Mouse (Mus musculus) splenic B cell, adult 2 months (primary cell): ENCODE measurements around the gene Fam45a.

Experiments used
- DNase-seq: peaks from one replicate; pipeline ENCODE4 v3.0.0-alpha.2; 2011; ENCODE audit warnings: low read depth, low spot score
- H3K27me3 ChIP-seq: 2 replicates; pipeline ENCODE4 v1.6.1; 2012; ENCODE audit warnings: mild to moderate bottlenecking, low read length, moderate library complexity, mixed read lengths; ENCODE audit not compliant: control insufficient read depth, poor library complexity, insufficient read depth, severe bottlenecking
- H3K36me3 ChIP-seq: 2 replicates; pipeline ENCODE4 v1.6.1; 2012; ENCODE audit warnings: mild to moderate bottlenecking, low read length, moderate library complexity, mixed read lengths; ENCODE audit not compliant: control insufficient read depth, poor library complexity, insufficient read depth, severe bottlenecking

The Fam45a gene

GRCm38 (mm10) chr19:60811098-60812035 lies at the start of gene Fam45a:
Gene Fam45a, plus strand, starts transcription at chr19:60811585.
- Histone ChIP-seq H3K27me3 (no peaks in the 10 kb centered on the region), H3K36me3 (peaks cover 2% of the 10 kb centered on the region; the same call in 1 of the 2 replicates)
- peak; percentile 95 for DNase-seq

DNA sequence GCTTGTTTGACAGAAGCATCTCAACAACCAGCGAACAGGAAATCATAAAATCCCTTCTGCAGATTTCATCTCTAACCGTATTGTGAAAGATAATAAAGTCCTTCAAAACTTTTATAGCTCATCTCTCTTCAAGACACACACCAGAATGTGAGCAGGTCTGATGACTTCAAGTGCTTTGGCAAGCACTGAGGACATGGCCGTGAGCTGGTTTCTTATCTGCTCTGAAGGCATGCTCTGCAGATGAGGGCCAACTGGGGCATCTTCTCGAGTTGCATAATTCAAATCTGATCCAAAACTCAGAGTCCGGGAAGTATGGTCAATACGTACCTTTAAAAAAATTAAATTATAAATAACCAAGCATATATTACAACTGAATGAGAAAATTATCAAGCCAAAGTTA lies 38.0 kb upstream of the Fam45a start:
- H3K36me3 ChIP-seq, result peaks cover 26% of the 10 kb centered on the region; the same call in 1 of the 2 replicates
- no peaks in the 10 kb centered on the region for H3K27me3 ChIP-seq
- no peak for DNase-seq

DNA sequence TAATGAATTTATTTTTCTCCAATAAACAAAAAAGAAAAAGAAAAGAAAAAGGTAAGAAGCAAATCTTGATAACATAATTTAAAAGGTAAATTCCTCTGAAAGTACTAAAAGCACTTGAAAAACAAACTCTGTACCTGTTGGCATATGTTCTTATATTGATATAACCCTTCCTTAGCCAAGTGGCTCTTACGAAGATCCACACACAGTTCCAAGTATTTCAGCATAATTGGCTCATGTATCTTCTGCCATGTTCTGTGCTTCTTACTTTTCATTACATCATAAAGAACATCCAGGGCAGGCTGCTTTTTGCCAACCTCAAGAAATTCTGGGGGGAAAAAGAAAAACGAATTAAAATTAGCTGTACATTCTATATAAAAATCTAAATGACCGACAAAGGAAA lies 29.4 kb upstream of the Fam45a start:
- no peaks in the 10 kb centered on the region for H3K27me3 ChIP-seq
- H3K36me3 ChIP-seq, result peaks cover 4% of the 10 kb centered on the region; the same call in 1 of the 2 replicates
- DNase-seq, result no peak

- no peak for DNase-seq
- peaks cover 4% of the 10 kb centered on the region; the same call in 1 of the 2 replicates for H3K36me3 ChIP-seq
- H3K27me3 ChIP-seq, result no peaks in the 10 kb centered on the region; the same call in 1 of the 2 replicates
These were observed 26.7 kb upstream of the Fam45a start for GRCm38 (mm10) chr19:60784712-60785111.

DNA sequence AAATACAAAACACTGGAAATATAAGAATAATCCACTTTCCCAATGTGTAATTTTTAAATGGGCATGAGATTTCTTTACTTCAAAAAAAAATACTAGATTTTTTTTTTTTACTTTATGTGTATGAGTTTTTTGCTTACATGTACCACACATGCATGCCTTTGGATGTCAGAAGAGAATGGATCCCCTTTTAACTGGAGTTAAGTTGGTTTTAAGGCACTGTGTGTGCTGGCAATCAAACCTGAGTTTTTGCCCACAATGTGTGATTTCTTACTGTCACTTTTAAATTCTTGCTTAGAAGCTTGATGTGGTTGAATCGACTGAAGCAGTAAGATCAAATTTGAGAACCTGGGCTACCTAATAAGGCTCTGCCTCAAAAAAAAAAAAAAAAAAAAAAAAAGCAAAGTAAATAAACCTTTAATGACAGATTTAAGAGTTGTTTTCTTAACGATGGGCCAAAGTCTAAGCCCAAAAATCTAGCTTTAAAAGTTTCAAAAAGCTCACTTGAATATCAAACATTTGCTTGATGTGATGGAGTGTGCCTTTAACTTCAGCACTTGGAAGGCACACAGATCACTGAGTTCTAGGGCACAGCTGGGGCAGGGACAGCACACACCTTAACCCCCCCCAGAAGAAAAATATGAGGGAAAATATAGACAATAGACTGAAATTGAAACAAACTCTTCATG lies 23.8 kb upstream of the Fam45a start:
- Histone ChIP-seq H3K36me3 (no peaks in the 10 kb centered on the region), H3K27me3 (no peaks in the 10 kb centered on the region; the same call in 1 of the 2 replicates)
- no peak for DNase-seq

DNA sequence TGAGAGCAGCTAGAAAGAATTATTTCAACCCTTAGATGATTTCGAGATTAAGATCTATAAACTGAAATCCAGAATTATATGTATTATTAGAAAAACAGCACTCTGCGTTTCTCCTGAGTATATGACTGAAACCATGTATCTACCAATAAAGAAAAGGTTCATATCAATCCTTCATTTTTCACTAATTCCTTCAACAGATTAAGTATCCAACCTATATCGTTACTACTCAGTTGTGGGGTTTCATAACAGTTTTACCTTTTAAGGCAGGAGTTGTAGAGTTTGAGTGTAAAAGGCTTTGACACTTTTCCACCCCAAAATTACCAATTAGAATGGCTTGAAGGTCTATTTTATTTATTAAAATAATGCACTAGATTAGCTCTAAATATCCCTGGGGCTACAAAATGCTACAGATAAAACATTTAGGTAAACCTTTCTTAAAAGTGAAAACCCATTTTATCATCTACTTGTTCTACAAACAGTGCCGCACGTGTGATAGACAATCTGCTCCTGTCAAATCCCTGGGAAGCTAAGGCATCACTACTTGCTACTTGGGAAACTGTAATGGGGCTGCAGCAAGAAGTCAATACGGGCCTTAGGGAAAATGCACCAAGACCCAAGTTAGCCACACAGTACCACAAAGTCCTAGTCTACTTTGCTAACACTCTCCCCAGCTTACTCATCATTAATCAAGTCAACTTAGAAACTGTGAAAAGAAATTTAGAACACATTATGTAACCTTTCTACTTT lies 23.0 kb upstream of the Fam45a start:
- Histone ChIP-seq H3K36me3 (no peaks in the 10 kb centered on the region), H3K27me3 (no peaks in the 10 kb centered on the region; the same call in 1 of the 2 replicates)
- no peak for DNase-seq

DNA sequence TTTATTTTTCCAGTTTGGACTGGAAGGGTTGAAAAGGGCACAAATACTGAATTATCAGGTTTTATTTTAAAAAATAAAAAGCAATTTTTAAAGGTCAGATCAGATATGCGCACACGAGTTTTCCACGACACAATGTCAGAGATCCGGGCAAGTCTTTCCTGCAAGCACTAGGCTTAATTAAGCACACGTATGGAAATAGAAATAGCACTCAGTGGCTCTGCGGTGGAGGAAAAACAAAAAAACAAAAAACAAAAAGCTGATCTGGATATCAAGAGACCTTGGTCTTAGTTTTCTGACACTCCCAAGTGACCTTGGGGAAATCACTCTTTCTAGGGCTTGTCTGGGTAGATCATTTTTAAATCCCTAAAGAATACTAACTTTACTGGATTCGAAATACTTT lies 21.9 kb upstream of the Fam45a start:
- DNase-seq, result no peak
- H3K36me3 ChIP-seq, result no peaks in the 10 kb centered on the region
- no peaks in the 10 kb centered on the region; the same call in 1 of the 2 replicates for H3K27me3 ChIP-seq

DNA sequence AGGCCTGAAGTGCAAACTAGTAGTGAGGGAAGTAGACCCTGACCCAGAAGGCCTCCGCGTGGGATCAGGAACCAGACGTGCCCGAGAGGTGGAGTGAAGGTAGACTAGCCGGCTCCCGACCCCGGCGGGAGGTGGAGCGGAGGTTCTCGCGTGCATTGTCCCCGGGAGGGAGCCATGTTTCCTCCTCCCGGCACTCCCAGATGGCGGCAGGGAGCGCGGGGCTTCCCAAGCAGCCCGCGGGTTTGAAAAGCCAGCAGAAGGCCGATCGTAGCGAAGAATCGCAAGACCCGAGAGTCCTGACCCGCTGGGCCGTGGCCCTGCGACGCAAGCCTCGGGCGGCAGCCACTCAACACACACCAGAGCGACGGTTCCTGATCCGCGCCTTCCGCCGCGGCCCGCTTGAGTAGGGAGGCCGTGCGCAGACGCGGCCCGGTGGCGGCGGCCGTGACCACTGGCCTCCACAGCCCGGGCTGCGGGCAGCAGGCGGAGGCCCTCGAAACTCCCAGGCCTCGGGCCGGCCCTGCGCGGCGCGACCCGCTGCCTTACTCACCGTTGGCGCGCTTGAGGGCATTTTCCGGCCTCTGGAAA lies 21.4 kb upstream of the Fam45a start:
- Histone ChIP-seq H3K36me3 (no peaks in the 10 kb centered on the region), H3K27me3 (no peaks in the 10 kb centered on the region; the same call in 1 of the 2 replicates)
- peak; percentile 68 for DNase-seq

DNA sequence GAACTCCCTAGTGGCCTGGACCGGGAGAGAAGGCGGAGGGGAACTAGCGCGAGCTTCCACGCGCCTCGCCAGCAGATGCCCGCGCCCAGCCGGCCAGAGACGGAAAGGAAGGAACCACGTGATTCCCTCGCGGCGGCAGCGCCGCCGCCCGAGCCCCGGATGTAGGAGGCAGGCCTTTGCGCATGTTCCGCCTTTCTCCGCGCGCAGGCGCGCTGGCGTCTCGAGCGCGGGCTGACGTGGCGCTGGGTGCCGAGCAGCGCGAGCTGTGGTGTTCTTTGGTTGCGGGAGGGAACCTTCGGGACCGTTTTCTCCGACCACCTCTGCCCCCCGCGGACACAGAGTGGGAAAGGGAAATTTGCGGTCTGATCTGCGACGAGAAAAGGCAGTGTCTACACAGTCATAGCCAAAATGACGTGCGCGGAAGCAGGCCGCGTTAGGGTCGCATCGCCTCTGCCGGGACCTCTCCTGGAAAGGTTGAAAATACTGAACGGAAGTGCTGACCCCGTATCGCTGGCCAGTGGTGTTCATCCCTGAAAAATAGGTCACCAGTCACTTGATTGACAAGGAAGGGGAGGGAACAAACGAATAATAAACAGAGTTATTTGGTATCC lies 20.7 kb upstream of the Fam45a start, which contains the start of gene Eif3a:
Eif3a (minus strand) TSS at position 108 of the 611 bp plus-strand sequence.
- peak; percentile 96 for DNase-seq
- Histone ChIP-seq H3K27me3 (no peaks in the 10 kb centered on the region; the same call in 1 of the 2 replicates), H3K36me3 (no peaks in the 10 kb centered on the region)

DNA sequence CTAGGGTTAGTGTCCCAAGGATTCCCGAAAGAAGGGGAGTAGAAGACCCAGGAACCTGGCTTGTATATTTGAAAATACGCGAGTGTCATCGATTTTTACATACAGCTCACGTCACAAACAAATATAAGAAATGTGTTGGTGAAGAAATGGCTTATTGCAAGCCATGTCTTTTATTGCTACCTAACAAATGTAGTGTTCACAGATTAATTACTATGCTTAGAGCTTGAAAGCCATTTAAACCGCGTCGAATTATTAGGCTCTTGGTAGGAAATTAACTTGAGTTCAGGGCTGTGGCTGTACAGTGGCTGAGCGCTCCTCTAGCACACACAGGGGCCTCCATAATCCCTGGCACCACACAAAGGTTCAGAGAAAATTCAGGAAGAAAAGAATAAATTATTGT lies 20.2 kb upstream of the Fam45a start:
- DNase-seq, result no peak
- H3K36me3 ChIP-seq, result no peaks in the 10 kb centered on the region
- H3K27me3 ChIP-seq, result no peaks in the 10 kb centered on the region; the same call in 1 of the 2 replicates

- H3K27me3 ChIP-seq, result no peaks in the 10 kb centered on the region
- H3K36me3 ChIP-seq, result no peaks in the 10 kb centered on the region
- DNase-seq, result no peak
These were observed 18.1 kb upstream of the Fam45a start for GRCm38 (mm10) chr19:60793170-60793707.

- DNase-seq, result no peak
- Histone ChIP-seq H3K27me3 (no peaks in the 10 kb centered on the region), H3K36me3 (no peaks in the 10 kb centered on the region)
These were observed 16.1 kb upstream of the Fam45a start for GRCm38 (mm10) chr19:60795244-60795643.

GRCm38 (mm10) chr19:60797415-60797814 lies 14.0 kb upstream of the Fam45a start:
- DNase-seq, result no peak
- H3K27me3 ChIP-seq, result no peaks in the 10 kb centered on the region
- H3K36me3 ChIP-seq, result no peaks in the 10 kb centered on the region
